Mouse (Mus musculus) brain, embryonic 14.5 days (tissue): ENCODE results near the gene Abcg4.

Source experiments
- CTCF ChIP-seq: fragments of 200-500 bp; IDR thresholded peaks from 2 replicates; pipeline ENCODE4 v1.5.1; 2012; ENCODE audit warnings: inconsistent platforms, mild to moderate bottlenecking, moderate library complexity, borderline replicate concordance; ENCODE audit not compliant: insufficient read depth, insufficient read length; ENCODE audit errors: extremely low read depth
- POLR2A ChIP-seq: fragments of 200-500 bp; IDR thresholded peaks from 2 replicates; pipeline ENCODE4 v1.6.1; 2012; ENCODE audit warnings: mild to moderate bottlenecking, inconsistent platforms, borderline replicate concordance; ENCODE audit not compliant: poor library complexity, insufficient read depth, insufficient read length, severe bottlenecking; ENCODE audit errors: extremely low read depth

DNA sequence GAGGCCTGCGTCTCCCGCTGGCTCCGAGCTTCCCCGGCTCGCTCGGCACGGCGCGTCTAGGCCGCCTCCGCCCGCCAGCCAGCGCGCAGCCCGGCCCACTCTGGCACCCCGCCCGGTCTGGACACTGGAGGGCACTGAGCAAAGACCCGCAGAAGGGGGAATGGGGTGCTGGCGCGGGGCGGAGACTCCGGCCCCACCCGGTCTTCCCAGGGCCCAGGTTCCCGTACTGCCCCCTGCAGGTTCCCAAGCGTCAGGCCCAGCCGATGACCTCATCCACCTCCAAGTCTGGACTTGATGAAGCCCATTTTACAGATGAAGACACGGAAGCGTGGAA is 20.4 kb downstream of the Abcg4 start:
- TF ChIP-seq CTCF (peak; percentile 60), POLR2A (peak; percentile 46)
